Mouse (Mus musculus) liver, embryonic 15.5 days (tissue): ENCODE data around the gene Dcp1b. TPM values are rescaled to one million over a fixed set of nuclear protein-coding genes. Genes with fewer than 3 reads are reported as not detected.

Source experiments
- ATAC-seq: fragments of 200-750 bp; cut with Nextera tagmentation; 2 replicates; pipeline ENCODE4 v1.8.0; 2017; ENCODE audit warnings: moderate number of reproducible peaks, mild to moderate bottlenecking, moderate library complexity; ENCODE audit not compliant: insufficient read depth
- H3K27ac ChIP-seq: fragments of 300-500 bp; sonication (generic); replicated peaks from 2 replicates; pipeline ENCODE4 v1.5.1; 2015; ENCODE audit warnings: mild to moderate bottlenecking, inconsistent platforms
- H3K27me3 ChIP-seq: fragments of 300-500 bp; sonication (generic); 2 replicates; pipeline ENCODE4 v1.6.1; 2015; ENCODE audit warnings: mild to moderate bottlenecking, inconsistent platforms
- H3K36me3 ChIP-seq: fragments of 300-500 bp; sonication (generic); replicated peaks from 2 replicates; pipeline ENCODE4 v1.6.1; 2015; ENCODE audit warnings: moderate library complexity, mild to moderate bottlenecking, inconsistent platforms
- H3K4me1 ChIP-seq: fragments of 300-500 bp; sonication (generic); replicated peaks from 2 replicates; pipeline ENCODE4 v1.6.1; 2015; ENCODE audit warnings: inconsistent platforms
- H3K4me2 ChIP-seq: fragments of 300-500 bp; sonication (generic); 2 replicates; pipeline ENCODE4 v1.6.1; 2015; ENCODE audit warnings: moderate library complexity, mild to moderate bottlenecking, inconsistent platforms
- H3K4me3 ChIP-seq: fragments of 300-500 bp; sonication (generic); replicated peaks from 2 replicates; pipeline ENCODE4 v1.5.1; 2015; ENCODE audit warnings: mild to moderate bottlenecking, inconsistent platforms
- H3K9ac ChIP-seq: fragments of 300-500 bp; sonication (generic); 2 replicates; pipeline ENCODE4 v1.6.1; 2015; ENCODE audit warnings: moderate library complexity, mild to moderate bottlenecking, inconsistent platforms
- H3K9me3 ChIP-seq: fragments of 300-500 bp; sonication (generic); replicated peaks from 2 replicates; pipeline ENCODE4 v1.6.1; 2016; ENCODE audit warnings: inconsistent platforms
- WGBS: fragments of 180-500 bp; shearing (Covaris S2); methylation state at CpG from one replicate; pipeline ENCODE4 v1.1.7; 2015; ENCODE audit warnings: mixed read lengths; ENCODE audit not compliant: insufficient replicate concordance; 5-methylcytosine and 5-hydroxymethylcytosine counted together
- polyA plus RNA-seq: library from polyadenylated mRNA; unstranded; fragments of >200 nt; fragmentation: Nextera tagmentation; extraction: Ambion mirVana; gene quantifications from 2 replicates; pipeline ENCODE4 v1.2.1, GENCODE M21; 2015

The Dcp1b gene
- polyA plus RNA-seq, 1 experiment from 2014 or later, result 3.2 TPM

DNA sequence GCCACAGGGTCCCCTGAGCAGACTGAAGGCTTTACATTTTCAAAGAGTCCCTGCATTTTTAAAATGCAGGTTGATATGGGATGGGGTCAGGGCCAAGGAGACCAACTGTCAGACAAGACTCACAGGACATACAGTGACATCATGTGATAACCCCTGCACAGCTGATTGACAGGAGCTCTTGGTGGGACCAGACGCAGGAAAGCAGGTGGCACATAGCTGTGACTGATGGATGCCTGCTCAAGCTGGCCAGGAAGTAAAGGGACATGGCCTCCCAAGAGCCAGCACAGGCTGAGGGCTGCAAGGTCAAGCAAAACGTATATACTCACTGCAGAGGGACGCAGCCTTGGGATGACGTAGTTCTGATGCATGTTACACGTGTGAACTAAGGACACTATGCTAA is 60.4 kb downstream of the Dcp1b start:
- Histone ChIP-seq H3K4me2 (no peak overlapping the region), H3K9ac (no peak overlapping the region), H3K9me3 (no peaks in the 10 kb centered on the region), H3K4me3 (no peak overlapping the region), H3K4me1 (no peaks in the 10 kb centered on the region), H3K27me3 (no peaks in the 10 kb centered on the region), H3K36me3 (no peaks in the 10 kb centered on the region), H3K27ac (no peak overlapping the region)
- 58% methylated on average over 5 of the region's 5 CpGs for WGBS
- no peak for ATAC-seq

DNA sequence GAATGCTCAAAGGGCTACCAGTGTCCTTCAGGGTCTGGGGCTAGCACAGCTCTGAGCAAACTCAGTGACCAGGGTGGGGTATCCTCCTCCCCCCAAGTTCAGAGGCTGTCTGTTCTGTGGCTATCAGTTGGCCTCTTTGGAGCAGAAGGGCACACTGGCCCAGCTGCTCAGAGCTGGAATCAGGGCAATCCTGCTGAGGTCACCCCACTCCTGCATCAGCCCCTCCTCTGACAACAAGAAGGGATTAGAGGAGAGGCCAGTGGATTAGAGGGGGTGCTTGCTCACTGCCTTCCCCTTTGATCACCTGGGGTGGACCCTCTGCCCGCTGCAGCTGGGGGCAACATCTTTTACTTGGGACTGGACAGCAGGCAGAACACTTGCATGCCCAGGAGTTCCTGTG is 61.2 kb downstream of the Dcp1b start, which contains the start of gene Cacna2d4:
Gene Cacna2d4 (plus strand): TSS at position 286 of the 400 bp plus-strand sequence.
- Histone ChIP-seq H3K27ac (no peak within 1 kb of the TSS), H3K4me3 (no peak within 1 kb of the TSS), H3K4me2 (no peak within 1 kb of the TSS), H3K27me3 (no peaks in the 10 kb centered on the region), H3K9ac (no peak within 1 kb of the TSS), H3K36me3 (no peaks in the 10 kb centered on the region), H3K4me1 (no peaks in the 10 kb centered on the region), H3K9me3 (no peaks in the 10 kb centered on the region)
- WGBS, result 33% methylated on average over 1 of the region's 1 CpGs
- no peak for ATAC-seq

DNA sequence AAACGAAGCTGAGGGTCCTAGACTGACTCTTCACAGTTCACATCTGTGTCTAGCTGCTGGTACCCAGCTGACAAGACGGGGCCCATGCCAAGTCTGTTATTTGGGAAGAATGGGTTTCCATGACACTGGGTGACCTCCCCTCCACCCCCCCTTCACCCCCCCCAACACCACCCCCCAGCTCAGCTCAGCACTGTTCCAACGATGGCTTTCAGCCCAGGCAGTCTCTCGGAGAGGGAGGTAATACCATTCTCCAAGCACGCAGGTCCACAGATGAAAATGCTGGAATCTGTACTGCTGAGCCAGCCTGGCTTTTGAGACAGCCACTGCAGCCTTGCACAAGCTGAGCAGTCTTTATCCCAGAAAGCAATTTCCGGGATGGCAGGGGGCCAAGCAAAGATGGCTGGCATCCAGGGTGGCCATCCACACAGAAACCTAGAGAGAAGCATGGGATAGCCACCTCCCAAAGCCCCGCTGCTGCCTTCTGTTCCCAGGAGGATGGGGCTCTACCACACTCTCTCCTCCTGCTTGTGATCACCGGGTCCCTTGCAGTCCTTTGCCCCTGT is 62.5 kb downstream of the Dcp1b start:
- Histone ChIP-seq H3K4me3 (no peak overlapping the region), H3K27ac (no peak overlapping the region), H3K4me1 (no peaks in the 10 kb centered on the region), H3K27me3 (no peaks in the 10 kb centered on the region), H3K9ac (no peak overlapping the region), H3K36me3 (no peaks in the 10 kb centered on the region), H3K4me2 (no peak overlapping the region), H3K9me3 (no peaks in the 10 kb centered on the region)
- no peak for ATAC-seq
- 54% methylated on average over 8 of the region's 8 CpGs for WGBS

DNA sequence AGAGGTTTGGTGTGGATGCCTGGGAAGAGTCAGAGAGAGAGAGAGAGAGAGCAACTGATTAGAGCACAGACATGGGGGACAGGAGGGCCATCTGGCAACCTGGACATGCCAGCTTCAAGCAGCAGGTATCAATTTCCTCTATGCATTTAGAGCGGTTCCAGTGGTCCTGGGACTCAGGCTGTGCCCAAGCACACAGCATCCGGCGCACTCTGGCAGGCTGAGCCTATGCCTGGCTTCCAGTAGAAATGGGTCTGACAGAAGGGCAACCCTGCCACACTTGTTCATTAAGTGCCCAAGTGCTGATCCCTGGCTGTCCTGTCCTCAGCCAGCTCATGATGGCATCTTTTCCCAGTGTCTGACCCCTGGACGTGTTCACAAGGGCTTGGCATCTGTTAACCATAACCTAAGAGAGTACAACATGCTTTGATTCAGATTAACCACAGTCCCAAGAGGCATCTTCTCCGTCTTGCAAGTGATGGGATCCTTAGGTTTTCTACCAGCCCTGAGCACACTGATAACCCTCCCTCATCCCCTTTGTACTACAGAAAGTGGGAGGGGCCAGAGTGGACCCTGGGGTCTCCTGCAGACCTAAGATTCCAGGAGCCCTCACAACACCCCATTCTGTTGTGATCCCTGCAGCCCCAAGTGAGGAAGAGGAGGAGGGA is 64.4 kb downstream of the Dcp1b start:
- Histone ChIP-seq H3K9ac (no peak overlapping the region), H3K4me1 (no peaks in the 10 kb centered on the region), H3K9me3 (no peaks in the 10 kb centered on the region), H3K27ac (no peak overlapping the region), H3K36me3 (no peaks in the 10 kb centered on the region), H3K4me2 (no peak overlapping the region), H3K4me3 (no peak overlapping the region), H3K27me3 (no peaks in the 10 kb centered on the region)
- ATAC-seq, result no peak
- WGBS, result 62% methylated on average over 5 of the region's 5 CpGs

DNA sequence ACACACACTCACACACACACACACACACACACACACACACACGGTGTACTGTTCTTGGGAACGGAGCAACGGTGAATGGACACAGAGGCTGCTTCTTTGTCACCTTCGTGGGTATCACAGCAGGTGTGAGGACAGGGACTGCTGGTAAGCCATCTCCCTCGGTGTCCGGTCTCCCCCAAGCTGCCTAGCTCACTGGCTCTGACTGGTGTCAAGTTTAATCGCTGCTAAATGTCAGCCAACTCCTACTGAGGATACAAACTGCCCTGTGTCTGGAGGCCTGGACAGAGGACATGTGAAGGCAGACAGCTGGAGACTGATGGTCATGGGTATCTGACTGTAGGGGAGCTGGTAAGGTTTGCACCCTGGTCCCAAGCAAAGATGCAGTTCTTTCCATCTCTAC is 65.2 kb downstream of the Dcp1b start:
- no peak overlapping the region for H3K27ac ChIP-seq
- no peaks in the 10 kb centered on the region for H3K9me3 ChIP-seq
- H3K27me3 ChIP-seq, result no peaks in the 10 kb centered on the region
- H3K4me2 ChIP-seq, result no peak overlapping the region
- no peaks in the 10 kb centered on the region for H3K4me1 ChIP-seq
- no peaks in the 10 kb centered on the region for H3K36me3 ChIP-seq
- ATAC-seq, result no peak
- WGBS, result 62% methylated on average over 7 of the region's 7 CpGs
- no peak overlapping the region for H3K4me3 ChIP-seq
- H3K9ac ChIP-seq, result no peak overlapping the region

DNA sequence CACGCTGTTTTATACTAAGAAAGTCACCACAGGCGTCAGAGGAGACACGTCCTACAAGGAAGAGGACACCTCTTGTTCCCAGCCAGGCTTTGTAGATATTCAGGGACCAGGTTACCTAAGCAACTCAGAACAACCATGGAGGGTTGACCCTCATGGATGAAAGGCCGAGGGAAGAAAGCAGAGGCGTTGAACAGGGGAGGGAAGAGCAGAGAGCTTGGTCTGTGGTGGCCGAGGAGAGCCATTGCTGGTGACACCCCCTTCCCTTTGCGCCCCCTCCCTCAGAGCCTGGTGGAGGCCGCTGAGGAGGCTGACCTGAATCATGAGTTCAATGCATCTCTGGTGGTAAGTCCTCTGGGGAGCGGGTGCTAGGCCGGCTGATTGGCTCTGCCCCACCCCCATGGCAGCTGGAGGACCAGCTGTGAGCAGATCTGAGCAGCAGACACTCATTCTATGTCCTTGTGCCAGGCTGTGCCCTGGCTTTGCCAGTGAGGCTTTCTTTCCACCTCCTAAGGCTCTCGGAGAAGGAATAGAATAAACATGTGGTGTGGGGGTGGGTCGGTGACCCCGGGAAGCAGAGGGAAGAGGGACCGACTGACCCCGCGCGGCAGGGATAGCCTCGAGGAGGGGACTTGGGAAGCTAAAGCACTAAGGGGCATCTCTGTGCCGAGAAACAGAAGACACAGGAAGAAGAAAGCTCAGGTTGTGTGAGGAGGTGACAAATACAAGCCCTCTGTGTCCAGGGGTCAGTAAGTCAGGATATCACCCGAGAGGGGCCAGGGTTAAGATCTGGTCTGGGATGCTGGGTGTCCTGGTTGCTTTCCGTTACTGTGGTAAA is 66.0 kb downstream of the Dcp1b start:
- Histone ChIP-seq H3K4me2 (no peak overlapping the region), H3K36me3 (no peaks in the 10 kb centered on the region), H3K9me3 (no peaks in the 10 kb centered on the region), H3K4me1 (no peaks in the 10 kb centered on the region), H3K9ac (no peak overlapping the region), H3K27ac (no peak overlapping the region), H3K4me3 (no peak overlapping the region), H3K27me3 (no peaks in the 10 kb centered on the region)
- WGBS, result 46% methylated on average over 21 of the region's 21 CpGs
- ATAC-seq, result no peak

DNA sequence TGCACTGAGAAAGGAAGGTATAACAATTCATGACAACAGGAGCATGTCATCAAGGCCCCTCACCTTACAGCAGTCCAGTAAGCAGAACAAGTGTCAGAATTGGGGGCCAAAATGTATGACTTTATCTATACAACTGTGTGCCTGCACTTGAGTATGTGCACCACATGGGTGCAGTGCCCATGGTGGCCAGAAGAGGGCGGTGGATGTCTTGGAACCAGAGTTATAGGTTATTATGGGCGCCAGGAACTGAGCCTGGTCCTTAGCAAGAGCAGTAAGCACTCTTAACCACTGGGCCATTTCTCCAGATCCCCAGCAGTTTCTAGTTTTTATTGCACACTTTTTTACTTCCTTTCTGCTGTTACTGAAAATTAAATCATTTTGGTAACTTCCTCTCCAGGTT is 71.0 kb downstream of the Dcp1b start:
- Histone ChIP-seq H3K9ac (no peak overlapping the region), H3K4me3 (no peak overlapping the region), H3K4me1 (no peaks in the 10 kb centered on the region), H3K4me2 (no peak overlapping the region), H3K27ac (no peak overlapping the region), H3K9me3 (no peaks in the 10 kb centered on the region), H3K27me3 (no peaks in the 10 kb centered on the region), H3K36me3 (no peaks in the 10 kb centered on the region)
- ATAC-seq, result no peak
- 27% methylated on average over 2 of the region's 2 CpGs for WGBS

DNA sequence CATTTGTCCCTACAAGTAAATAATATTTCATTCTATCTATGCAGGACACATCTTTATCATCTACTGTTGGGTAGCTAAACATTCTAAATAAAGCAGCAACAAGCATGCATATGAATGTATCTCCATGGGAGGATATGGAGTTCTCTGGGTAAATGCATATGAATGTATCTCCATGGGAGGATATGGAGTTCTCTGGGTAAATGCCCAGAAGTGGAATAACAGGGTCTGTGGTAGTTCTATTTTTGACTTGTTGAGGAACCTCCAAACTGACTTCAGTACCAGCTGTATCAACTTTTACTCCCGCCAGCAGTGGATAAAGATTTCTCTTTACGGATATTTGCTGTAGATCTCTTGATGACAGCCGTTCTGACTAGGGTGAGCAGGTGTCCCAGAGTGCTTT is 73.5 kb downstream of the Dcp1b start:
- Histone ChIP-seq H3K4me1 (no peaks in the 10 kb centered on the region), H3K9me3 (no peaks in the 10 kb centered on the region), H3K9ac (no peak overlapping the region), H3K36me3 (no peaks in the 10 kb centered on the region), H3K4me2 (no peak overlapping the region), H3K27me3 (no peaks in the 10 kb centered on the region), H3K27ac (no peak overlapping the region), H3K4me3 (no peak overlapping the region)
- 65% methylated on average over 3 of the region's 3 CpGs for whole genome bisulfite sequencing
- ATAC-seq, result no peak

DNA sequence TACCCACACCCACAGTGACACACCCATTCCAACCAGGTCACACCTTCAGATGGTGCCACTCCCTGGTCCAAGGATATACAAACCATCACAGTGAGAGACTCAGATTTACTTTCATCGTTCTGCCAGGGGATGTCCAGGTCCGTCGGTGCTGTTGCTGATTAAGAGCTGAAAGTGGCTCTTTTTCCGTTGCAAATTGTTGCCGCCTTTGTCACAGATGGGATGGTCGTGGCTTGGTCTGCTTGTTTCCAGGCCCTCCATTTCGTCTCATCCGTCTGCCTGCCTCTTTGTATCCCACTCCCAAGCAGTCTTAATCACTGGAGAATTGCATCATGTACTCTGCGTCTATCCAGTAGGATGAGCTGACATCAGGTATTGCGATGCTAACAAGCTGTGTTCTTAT is 74.7 kb downstream of the Dcp1b start:
- WGBS, result 70% methylated on average over 10 of the region's 10 CpGs

DNA sequence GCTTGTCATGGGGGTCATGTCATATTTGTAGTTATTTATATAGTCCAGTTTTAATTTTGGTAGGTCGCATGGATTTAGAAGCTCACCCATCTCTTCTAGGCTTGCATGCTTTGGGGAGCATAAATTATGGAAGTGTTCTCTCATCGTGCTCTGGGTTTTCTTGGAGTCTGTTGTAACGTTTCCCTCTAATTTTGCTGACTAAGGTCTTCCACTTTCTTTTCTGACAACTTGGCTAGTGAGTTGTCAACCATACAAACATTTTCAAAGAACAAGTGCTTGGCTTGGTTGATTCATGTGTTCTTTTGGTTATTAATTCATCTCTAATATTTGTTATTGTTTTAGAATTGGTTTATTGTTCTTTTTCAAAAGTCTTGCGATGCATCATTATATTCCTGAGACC is 76.7 kb downstream of the Dcp1b start:
- 47% methylated on average over 4 of the region's 4 CpGs for WGBS
- Histone ChIP-seq H3K4me2 (no peak overlapping the region), H3K9me3 (no peaks in the 10 kb centered on the region), H3K9ac (no peak overlapping the region), H3K4me3 (no peak overlapping the region), H3K27me3 (no peaks in the 10 kb centered on the region), H3K27ac (no peak overlapping the region), H3K4me1 (no peaks in the 10 kb centered on the region), H3K36me3 (no peaks in the 10 kb centered on the region)
- ATAC-seq, result no peak

More for the DNA sequence above, 74.7 kb downstream of the Dcp1b start:
- Histone ChIP-seq H3K4me2 (no peak overlapping the region), H3K9me3 (no peaks in the 10 kb centered on the region), H3K27me3 (no peaks in the 10 kb centered on the region), H3K36me3 (no peaks in the 10 kb centered on the region), H3K4me3 (no peak overlapping the region), H3K4me1 (no peaks in the 10 kb centered on the region), H3K9ac (no peak overlapping the region), H3K27ac (no peak overlapping the region)
- ATAC-seq, result no peak
